Mouse (Mus musculus): ENCODE measurements at regions not wholly inside any gene's neighbourhood (a gene's known extent, or its start where the extent isn't known, plus 50 kb on each side); places are given as distances from the start of the nearest gene placed in this dataset.

GRCm38 (mm10) chr17:44364494-44364893 is 176.1 kb downstream of the Clic5 start:
- H3K36me3 ChIP-seq (ENCODE audit: control insufficient read depth, insufficient read depth, low read length) = no peaks in the 10 kb centered on the region
- 90% methylated on average over 6 of the region's 6 CpGs for WGBS

GRCm38 (mm10) chr17:44366438-44366837 is 178.1 kb downstream of the Clic5 start:
- 50% methylated on average over 8 of the region's 8 CpGs for WGBS
- Histone ChIP-seq H3K27me3 (ENCODE audit: control insufficient read depth, insufficient read depth, low read length) (no peaks in the 10 kb centered on the region), H3K36me3 (ENCODE audit: control insufficient read depth, insufficient read depth, low read length) (no peaks in the 10 kb centered on the region), H3K4me1 (ENCODE audit: control insufficient read depth, insufficient read depth, low read length) (0 out of 2 replicates have a peak, but pooled peaks cover 3% of the 10 kb centered on the region), H3K4me3 (replicated peaks; ENCODE audit: low read length) (no peak overlapping the region), H3K9ac (ENCODE audit: low read length) (no peak overlapping the region), H3K27ac (ENCODE audit: low read length) (no peak overlapping the region), H3K9me3 (replicated peaks; ENCODE audit: control insufficient read depth, low read length) (no peaks in the 10 kb centered on the region; the same call in 1 of the 2 replicates), H3K4me2 (ENCODE audit: low read depth, low read length) (no peak overlapping the region)
- ATAC-seq (ENCODE audit: insufficient read depth, low FRiP score) = no peak

More at GRCm38 (mm10) chr17:44364494-44364893, 176.1 kb downstream of the Clic5 start:
- H3K27me3 ChIP-seq (ENCODE audit: control insufficient read depth, insufficient read depth, low read length) = no peaks in the 10 kb centered on the region
- no peak for ATAC-seq (ENCODE audit: insufficient read depth, low FRiP score)
- no peak overlapping the region for H3K4me2 ChIP-seq (ENCODE audit: low read depth, low read length)
- H3K27ac ChIP-seq (ENCODE audit: low read length) = no peak overlapping the region
- H3K4me1 ChIP-seq (ENCODE audit: control insufficient read depth, insufficient read depth, low read length) = 0 out of 2 replicates have a peak, but pooled peaks cover 3% of the 10 kb centered on the region
- H3K4me3 ChIP-seq (replicated peaks; ENCODE audit: low read length) = no peak overlapping the region
- no peak overlapping the region for H3K9ac ChIP-seq (ENCODE audit: low read length)
- H3K9me3 ChIP-seq (replicated peaks; ENCODE audit: control insufficient read depth, low read length) = no peaks in the 10 kb centered on the region; the same call in 1 of the 2 replicates

GRCm38 (mm10) chr17:44367561-44367960 is 179.2 kb downstream of the Clic5 start:
- no peaks in the 10 kb centered on the region for H3K27me3 ChIP-seq (ENCODE audit: control insufficient read depth, insufficient read depth, low read length)
- no peak overlapping the region for H3K27ac ChIP-seq (ENCODE audit: low read length)
- H3K4me3 ChIP-seq (replicated peaks; ENCODE audit: low read length) = no peak overlapping the region
- no peaks in the 10 kb centered on the region for H3K36me3 ChIP-seq (ENCODE audit: control insufficient read depth, insufficient read depth, low read length)
- ATAC-seq (ENCODE audit: insufficient read depth, low FRiP score) = no peak
- H3K9ac ChIP-seq (ENCODE audit: low read length) = no peak overlapping the region
- WGBS = 41% methylated on average over 5 of the region's 5 CpGs
- no peak overlapping the region for H3K4me2 ChIP-seq (ENCODE audit: low read depth, low read length)
- H3K4me1 ChIP-seq (ENCODE audit: control insufficient read depth, insufficient read depth, low read length) = 0 out of 2 replicates have a peak, but pooled peaks cover 3% of the 10 kb centered on the region
- H3K9me3 ChIP-seq (replicated peaks; ENCODE audit: control insufficient read depth, low read length) = no peaks in the 10 kb centered on the region; the same call in 1 of the 2 replicates

GRCm38 (mm10) chr17:44370966-44371465 is 182.6 kb downstream of the Clic5 start:
- 67% methylated on average over 3 of the region's 3 CpGs for WGBS
- Histone ChIP-seq H3K27me3 (ENCODE audit: control insufficient read depth, insufficient read depth, low read length) (no peaks in the 10 kb centered on the region), H3K4me2 (ENCODE audit: low read depth, low read length) (no peak overlapping the region), H3K4me1 (ENCODE audit: control insufficient read depth, insufficient read depth, low read length) (0 out of 2 replicates have a peak, but pooled peaks cover 3% of the 10 kb centered on the region), H3K4me3 (replicated peaks; ENCODE audit: low read length) (no peak overlapping the region), H3K27ac (ENCODE audit: low read length) (no peak overlapping the region), H3K36me3 (ENCODE audit: control insufficient read depth, insufficient read depth, low read length) (no peaks in the 10 kb centered on the region), H3K9ac (ENCODE audit: low read length) (no peak overlapping the region), H3K9me3 (replicated peaks; ENCODE audit: control insufficient read depth, low read length) (no peaks in the 10 kb centered on the region; the same call in 1 of the 2 replicates)
- ATAC-seq (ENCODE audit: insufficient read depth, low FRiP score) = no peak

- Histone ChIP-seq H3K9ac (ENCODE audit: low read length) (no peak overlapping the region), H3K9me3 (replicated peaks; ENCODE audit: control insufficient read depth, low read length) (no peaks in the 10 kb centered on the region; the same call in 1 of the 2 replicates), H3K4me2 (ENCODE audit: low read depth, low read length) (no peak overlapping the region), H3K4me3 (replicated peaks; ENCODE audit: low read length) (no peak overlapping the region), H3K27me3 (ENCODE audit: control insufficient read depth, insufficient read depth, low read length) (no peaks in the 10 kb centered on the region), H3K4me1 (ENCODE audit: control insufficient read depth, insufficient read depth, low read length) (no peaks in the 10 kb centered on the region), H3K36me3 (ENCODE audit: control insufficient read depth, insufficient read depth, low read length) (no peaks in the 10 kb centered on the region), H3K27ac (ENCODE audit: low read length) (no peak overlapping the region)
- 67% methylated on average over 3 of the region's 3 CpGs for WGBS
- ATAC-seq (ENCODE audit: insufficient read depth, low FRiP score) = no peak
Measured at GRCm38 (mm10) chr17:44371620-44372019, 183.2 kb downstream of the Clic5 start.

GRCm38 (mm10) chr17:44373744-44374456 is 185.5 kb downstream of the Clic5 start:
- Histone ChIP-seq H3K4me2 (ENCODE audit: low read depth, low read length) (no peak overlapping the region), H3K9ac (ENCODE audit: low read length) (no peak overlapping the region), H3K27ac (ENCODE audit: low read length) (no peak overlapping the region), H3K36me3 (ENCODE audit: control insufficient read depth, insufficient read depth, low read length) (no peaks in the 10 kb centered on the region), H3K4me3 (replicated peaks; ENCODE audit: low read length) (no peak overlapping the region), H3K4me1 (ENCODE audit: control insufficient read depth, insufficient read depth, low read length) (no peaks in the 10 kb centered on the region), H3K9me3 (replicated peaks; ENCODE audit: control insufficient read depth, low read length) (no peaks in the 10 kb centered on the region; the same call in 1 of the 2 replicates), H3K27me3 (ENCODE audit: control insufficient read depth, insufficient read depth, low read length) (no peaks in the 10 kb centered on the region)
- 65% methylated on average over 8 of the region's 8 CpGs for whole genome bisulfite sequencing
- ATAC-seq (ENCODE audit: insufficient read depth, low FRiP score) = peak; percentile 71; the same call in 1 of the 2 replicates

GRCm38 (mm10) chr17:44378391-44378790 is 190.0 kb downstream of the Clic5 start:
- H3K4me3 ChIP-seq (replicated peaks; ENCODE audit: low read length) = no peak overlapping the region
- H3K4me2 ChIP-seq (ENCODE audit: low read depth, low read length) = no peak overlapping the region
- no peak for ATAC-seq (ENCODE audit: insufficient read depth, low FRiP score)
- WGBS = 61% methylated on average over 7 of the region's 7 CpGs
- no peaks in the 10 kb centered on the region for H3K36me3 ChIP-seq (ENCODE audit: control insufficient read depth, insufficient read depth, low read length)
- no peak overlapping the region for H3K27ac ChIP-seq (ENCODE audit: low read length)
- no peaks in the 10 kb centered on the region for H3K4me1 ChIP-seq (ENCODE audit: control insufficient read depth, insufficient read depth, low read length)
- no peak overlapping the region for H3K9ac ChIP-seq (ENCODE audit: low read length)
- no peaks in the 10 kb centered on the region; the same call in 1 of the 2 replicates for H3K9me3 ChIP-seq (replicated peaks; ENCODE audit: control insufficient read depth, low read length)
- no peaks in the 10 kb centered on the region for H3K27me3 ChIP-seq (ENCODE audit: control insufficient read depth, insufficient read depth, low read length)

- no peak overlapping the region for H3K4me2 ChIP-seq (ENCODE audit: low read depth, low read length)
- H3K4me3 ChIP-seq (replicated peaks; ENCODE audit: low read length) = no peak overlapping the region
- no peaks in the 10 kb centered on the region for H3K36me3 ChIP-seq (ENCODE audit: control insufficient read depth, insufficient read depth, low read length)
- H3K9ac ChIP-seq (ENCODE audit: low read length) = no peak overlapping the region
- no peaks in the 10 kb centered on the region for H3K9me3 ChIP-seq (replicated peaks; ENCODE audit: control insufficient read depth, low read length)
- WGBS = 89% methylated on average over 2 of the region's 2 CpGs
- no peak overlapping the region for H3K27ac ChIP-seq (ENCODE audit: low read length)
- no peaks in the 10 kb centered on the region for H3K4me1 ChIP-seq (ENCODE audit: control insufficient read depth, insufficient read depth, low read length)
- no peak for ATAC-seq (ENCODE audit: insufficient read depth, low FRiP score)
- H3K27me3 ChIP-seq (ENCODE audit: control insufficient read depth, insufficient read depth, low read length) = no peaks in the 10 kb centered on the region
Measured at GRCm38 (mm10) chr17:44388916-44389315, 200.5 kb downstream of the Clic5 start.

GRCm38 (mm10) chr17:44397829-44398228 is 209.4 kb downstream of the Clic5 start:
- no peak for ATAC-seq (ENCODE audit: insufficient read depth, low FRiP score)
- no peak overlapping the region for H3K4me2 ChIP-seq (ENCODE audit: low read depth, low read length)
- H3K36me3 ChIP-seq (ENCODE audit: control insufficient read depth, insufficient read depth, low read length) = no peaks in the 10 kb centered on the region
- no peaks in the 10 kb centered on the region for H3K9me3 ChIP-seq (replicated peaks; ENCODE audit: control insufficient read depth, low read length)
- no peaks in the 10 kb centered on the region for H3K27me3 ChIP-seq (ENCODE audit: control insufficient read depth, insufficient read depth, low read length)
- H3K4me1 ChIP-seq (ENCODE audit: control insufficient read depth, insufficient read depth, low read length) = 0 out of 2 replicates have a peak, but pooled peaks cover 3% of the 10 kb centered on the region
- H3K4me3 ChIP-seq (replicated peaks; ENCODE audit: low read length) = no peak overlapping the region
- H3K27ac ChIP-seq (ENCODE audit: low read length) = no peak overlapping the region
- no peak overlapping the region for H3K9ac ChIP-seq (ENCODE audit: low read length)
- WGBS = 63% methylated on average over 5 of the region's 5 CpGs
